Mouse (Mus musculus): ENCODE data around the gene Eif3b. TPM values are rescaled to one million over a fixed set of nuclear protein-coding genes. Genes with fewer than 3 reads are reported as not detected.
"Not testable (repeated sequence)": the region's sequence is repeated elsewhere in the genome, so short reads cannot be mapped to it uniquely, and the experiment has no call there.

The Eif3b gene
- polyA plus RNA-seq, 1 experiment from 2014 or later, result 92.6 TPM

DNA sequence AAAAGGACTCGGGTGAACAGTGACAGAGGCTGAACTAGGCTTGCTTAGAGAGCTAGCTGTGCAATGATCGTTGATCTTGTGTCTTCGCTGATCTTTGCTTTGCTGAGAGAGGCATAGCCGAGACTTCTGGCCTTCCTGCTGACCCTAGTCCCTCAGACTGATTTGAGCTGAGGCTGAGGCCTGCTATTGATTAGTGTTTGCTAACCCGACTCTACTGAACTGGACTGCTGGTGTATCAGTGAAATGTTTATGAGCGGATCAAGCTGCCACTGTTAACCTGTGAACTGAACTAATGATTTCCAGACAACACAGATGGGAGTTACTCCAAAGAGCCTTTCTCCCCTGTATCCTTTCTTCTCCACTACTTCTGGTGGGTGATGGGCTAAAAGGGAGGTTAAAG lies 14.0 kb upstream of the Eif3b start:
- Histone ChIP-seq H3K4me3 (replicated peaks) (no peak overlapping the region), H3K9ac (replicated peaks) (no peak overlapping the region), H3K27me3 (no peaks in the 10 kb centered on the region), H3K27ac (no peak overlapping the region), H3K36me3 (no peaks in the 10 kb centered on the region), H3K9me3 (peaks cover 7% of the 10 kb centered on the region; the same call in 1 of the 2 replicates), H3K4me1 (replicated peaks) (no peaks in the 10 kb centered on the region), H3K4me2 (replicated peaks) (no peak overlapping the region)
- ATAC-seq, result no peak
- WGBS, result 90% methylated on average over 6 of the region's 6 CpGs

DNA sequence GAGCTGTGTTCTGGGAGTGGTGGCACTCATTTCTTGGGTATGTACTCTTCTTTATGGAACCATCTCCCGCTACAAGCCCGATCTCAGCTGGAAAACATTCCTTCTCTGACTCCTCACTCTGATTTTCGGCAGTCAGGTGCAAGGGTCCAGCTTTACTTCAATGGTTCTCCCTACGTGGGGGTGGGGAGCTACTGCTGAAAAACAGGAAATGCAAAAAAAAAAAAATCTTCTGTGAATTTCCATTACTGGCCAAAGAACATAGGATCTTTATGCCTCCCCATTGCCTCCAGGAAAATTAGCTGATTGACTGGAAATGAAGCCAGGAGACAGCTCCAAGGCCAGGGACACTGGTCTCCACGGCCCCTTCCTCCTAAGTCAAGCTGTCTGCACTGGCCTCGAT lies 12.5 kb upstream of the Eif3b start:
- no peaks in the 10 kb centered on the region for H3K4me1 ChIP-seq (replicated peaks)
- no peaks in the 10 kb centered on the region for H3K27me3 ChIP-seq
- H3K4me2 ChIP-seq (replicated peaks), result no peak overlapping the region
- no peak overlapping the region for H3K27ac ChIP-seq
- H3K4me3 ChIP-seq (replicated peaks), result no peak overlapping the region
- 82% methylated on average over 6 of the region's 6 CpGs for WGBS
- no peak overlapping the region for H3K9ac ChIP-seq (replicated peaks)
- peaks cover 7% of the 10 kb centered on the region; the same call in 1 of the 2 replicates for H3K9me3 ChIP-seq
- no peak for ATAC-seq
- H3K36me3 ChIP-seq, result no peaks in the 10 kb centered on the region

DNA sequence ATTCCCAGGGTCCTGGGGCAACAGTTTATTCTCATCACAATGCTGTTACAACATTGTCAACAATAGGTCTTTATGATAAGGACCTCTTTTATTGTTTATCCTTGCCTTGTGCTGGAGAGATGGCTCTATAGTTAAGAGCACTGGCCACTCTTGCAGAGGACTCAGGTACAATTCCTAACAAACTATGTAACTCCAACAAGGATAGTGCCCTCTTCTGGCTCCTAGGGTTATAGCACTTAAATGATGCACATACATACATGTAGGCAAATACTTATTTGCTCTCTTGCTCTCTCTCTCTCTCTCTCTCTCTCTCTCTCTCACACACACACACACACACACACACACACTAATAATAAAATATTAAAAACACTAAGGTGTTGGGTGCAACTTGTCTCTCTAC lies 10.3 kb upstream of the Eif3b start:
- Histone ChIP-seq H3K4me3 (replicated peaks) (no peak overlapping the region), H3K27ac (no peak overlapping the region), H3K27me3 (no peaks in the 10 kb centered on the region), H3K36me3 (no peaks in the 10 kb centered on the region), H3K4me1 (replicated peaks) (no peaks in the 10 kb centered on the region), H3K9ac (replicated peaks) (no peak overlapping the region), H3K4me2 (replicated peaks) (no peak overlapping the region), H3K9me3 (peaks cover 7% of the 10 kb centered on the region; the same call in 1 of the 2 replicates)
- no peak for ATAC-seq

DNA sequence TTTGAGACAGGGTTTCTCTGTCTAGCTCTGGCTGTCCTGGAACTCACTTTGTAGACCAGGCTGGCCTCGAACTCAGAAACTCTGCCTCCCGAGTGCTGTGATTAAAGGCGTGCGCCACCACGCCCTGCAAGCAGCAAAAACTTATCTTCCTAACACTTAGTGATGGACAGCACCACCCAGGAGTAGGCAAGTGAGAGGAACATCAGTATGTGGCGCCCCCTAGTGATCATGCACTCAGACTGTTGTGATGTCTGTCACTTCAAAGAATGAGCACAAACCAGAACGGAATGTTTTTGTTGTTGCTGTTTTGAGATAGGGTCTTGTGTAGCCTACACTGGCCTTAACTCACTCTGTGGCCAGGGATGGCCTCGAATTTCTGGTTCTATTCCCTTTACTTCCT lies 7.8 kb upstream of the Eif3b start:
- Histone ChIP-seq H3K9ac (replicated peaks) (no peak overlapping the region), H3K27me3 (no peaks in the 10 kb centered on the region), H3K4me3 (replicated peaks) (no peak overlapping the region), H3K4me2 (replicated peaks) (no peak overlapping the region), H3K9me3 (peaks cover 7% of the 10 kb centered on the region; the same call in 1 of the 2 replicates), H3K27ac (no peak overlapping the region), H3K36me3 (no peaks in the 10 kb centered on the region), H3K4me1 (replicated peaks) (no peaks in the 10 kb centered on the region)
- 42% methylated on average over 8 of the region's 8 CpGs for WGBS
- ATAC-seq, result no peak

DNA sequence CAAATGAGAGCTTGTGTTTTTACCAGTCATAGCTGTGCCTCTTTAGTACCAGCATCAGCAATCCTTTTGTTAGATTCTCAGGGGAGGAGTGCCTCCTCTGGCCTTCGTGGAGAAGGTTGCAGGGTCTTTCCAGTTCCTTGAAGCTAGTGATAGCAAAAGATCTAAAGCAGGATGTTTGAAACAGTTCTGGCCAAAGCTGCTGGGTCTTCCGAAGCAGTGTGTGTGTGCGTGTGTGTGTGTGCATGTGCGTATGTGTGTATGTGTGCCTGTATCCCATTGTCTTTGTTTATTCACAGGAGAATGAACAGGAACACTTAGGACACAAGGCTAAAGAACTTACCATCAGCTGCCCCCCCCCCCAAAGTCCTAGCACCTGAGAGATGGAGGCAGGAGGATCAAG lies 4.5 kb upstream of the Eif3b start:
- H3K36me3 ChIP-seq, result no peaks in the 10 kb centered on the region
- H3K27ac ChIP-seq, result no peak overlapping the region
- ATAC-seq, result no peak
- H3K27me3 ChIP-seq, result no peaks in the 10 kb centered on the region
- no peak overlapping the region for H3K4me3 ChIP-seq (replicated peaks)
- 71% methylated on average over 4 of the region's 4 CpGs for WGBS
- no peak overlapping the region for H3K9ac ChIP-seq (replicated peaks)
- H3K4me2 ChIP-seq (replicated peaks), result no peak overlapping the region
- peaks cover 8% of the 10 kb centered on the region for H3K4me1 ChIP-seq (replicated peaks)
- no peaks in the 10 kb centered on the region for H3K9me3 ChIP-seq

DNA sequence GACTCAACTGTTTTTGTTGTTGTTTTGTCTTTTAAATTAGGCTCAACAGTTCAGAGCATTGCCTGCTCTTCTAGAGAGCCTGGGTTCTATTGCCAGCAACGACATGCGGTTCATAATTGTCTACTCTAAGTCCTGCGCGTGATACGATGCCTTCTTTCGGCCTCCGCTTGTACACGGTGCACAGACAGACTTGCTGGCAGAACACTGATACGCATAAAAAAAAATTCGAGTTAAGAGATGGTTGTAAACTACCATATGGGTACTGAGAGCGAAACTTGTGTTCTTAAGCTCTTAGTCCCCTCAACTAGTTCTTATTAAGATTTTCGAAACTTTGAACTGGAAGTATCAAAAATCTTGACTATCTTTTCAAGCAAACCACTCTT lies 1.0 kb upstream of the Eif3b start:
- H3K27me3 ChIP-seq, result no peaks in the 10 kb centered on the region
- peak; percentile 24 for ATAC-seq
- peak overlapping the region; percentile 100 for H3K4me3 ChIP-seq (replicated peaks)
- no peaks in the 10 kb centered on the region for H3K9me3 ChIP-seq
- WGBS, result 1% methylated on average over 12 of the region's 12 CpGs
- peaks cover 37% of the 10 kb centered on the region for H3K4me1 ChIP-seq (replicated peaks)
- peaks cover 8% of the 10 kb centered on the region for H3K36me3 ChIP-seq
- peak overlapping the region; percentile 96 for H3K4me2 ChIP-seq (replicated peaks)
- H3K9ac ChIP-seq (replicated peaks), result peak overlapping the region; percentile 99
- H3K27ac ChIP-seq, result peak overlapping the region; percentile 93

DNA sequence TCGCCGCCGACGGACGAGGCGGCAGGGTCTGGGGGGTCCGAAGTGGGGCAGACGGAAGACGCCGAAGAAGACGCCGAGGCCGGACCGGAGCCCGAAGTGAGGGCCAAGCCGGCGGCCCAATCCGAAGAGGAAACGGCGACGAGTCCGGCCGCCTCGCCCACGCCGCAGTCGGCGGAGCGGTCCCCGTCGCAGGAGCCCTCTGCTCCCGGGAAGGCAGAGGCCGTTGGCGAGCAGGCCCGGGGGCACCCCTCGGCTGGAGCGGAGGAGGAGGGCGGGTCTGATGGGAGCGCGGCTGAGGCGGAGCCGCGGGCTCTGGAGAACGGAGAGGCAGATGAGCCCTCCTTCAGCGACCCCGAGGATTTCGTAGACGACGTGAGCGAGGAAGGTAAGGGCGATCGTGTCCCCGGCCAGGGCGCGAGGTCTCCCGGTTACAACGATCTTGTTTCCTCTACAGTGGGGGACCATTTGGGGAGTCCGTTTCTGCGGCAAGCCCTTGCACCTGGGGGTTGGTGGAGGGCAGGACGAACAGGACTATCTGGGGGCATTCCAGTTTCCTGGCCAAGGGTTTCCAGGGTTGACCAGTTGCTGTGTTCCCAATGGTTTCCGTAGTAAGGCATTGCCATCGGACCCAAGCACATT lies 433 bp downstream of the Eif3b start:
- no peaks in the 10 kb centered on the region for H3K9me3 ChIP-seq
- H3K4me3 ChIP-seq (replicated peaks), result peak overlapping the region; percentile 100
- H3K4me1 ChIP-seq (replicated peaks), result peaks cover 37% of the 10 kb centered on the region
- WGBS, result 0% methylated on average over 59 of the region's 62 CpGs
- no peaks in the 10 kb centered on the region for H3K27me3 ChIP-seq
- peak; percentile 57 for ATAC-seq
- peak overlapping the region; percentile 99 for H3K9ac ChIP-seq (replicated peaks)
- peaks cover 14% of the 10 kb centered on the region for H3K36me3 ChIP-seq
- H3K4me2 ChIP-seq (replicated peaks), result peak overlapping the region; percentile 96
- peak overlapping the region; percentile 93 for H3K27ac ChIP-seq

DNA sequence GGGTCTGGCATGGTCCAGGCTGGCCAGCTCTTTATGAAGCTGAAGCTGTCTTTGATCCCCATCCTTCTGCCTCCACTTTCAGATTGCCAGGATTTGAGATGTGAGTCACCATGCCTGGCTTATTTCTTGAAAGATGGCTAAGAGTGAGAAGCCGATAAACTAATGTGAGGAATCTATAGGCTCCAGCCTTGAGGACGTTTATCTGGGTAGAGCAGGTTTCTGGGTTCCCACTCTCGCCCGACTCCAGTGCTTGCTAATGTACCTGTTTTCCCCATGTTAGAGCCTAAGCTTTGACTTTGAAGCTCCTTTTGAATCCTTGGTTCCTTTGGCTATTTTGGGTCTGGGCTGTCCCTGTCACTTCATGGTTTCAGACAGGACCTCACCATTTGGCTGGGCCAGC lies 1.5 kb downstream of the Eif3b start:
- no peak for ATAC-seq

DNA sequence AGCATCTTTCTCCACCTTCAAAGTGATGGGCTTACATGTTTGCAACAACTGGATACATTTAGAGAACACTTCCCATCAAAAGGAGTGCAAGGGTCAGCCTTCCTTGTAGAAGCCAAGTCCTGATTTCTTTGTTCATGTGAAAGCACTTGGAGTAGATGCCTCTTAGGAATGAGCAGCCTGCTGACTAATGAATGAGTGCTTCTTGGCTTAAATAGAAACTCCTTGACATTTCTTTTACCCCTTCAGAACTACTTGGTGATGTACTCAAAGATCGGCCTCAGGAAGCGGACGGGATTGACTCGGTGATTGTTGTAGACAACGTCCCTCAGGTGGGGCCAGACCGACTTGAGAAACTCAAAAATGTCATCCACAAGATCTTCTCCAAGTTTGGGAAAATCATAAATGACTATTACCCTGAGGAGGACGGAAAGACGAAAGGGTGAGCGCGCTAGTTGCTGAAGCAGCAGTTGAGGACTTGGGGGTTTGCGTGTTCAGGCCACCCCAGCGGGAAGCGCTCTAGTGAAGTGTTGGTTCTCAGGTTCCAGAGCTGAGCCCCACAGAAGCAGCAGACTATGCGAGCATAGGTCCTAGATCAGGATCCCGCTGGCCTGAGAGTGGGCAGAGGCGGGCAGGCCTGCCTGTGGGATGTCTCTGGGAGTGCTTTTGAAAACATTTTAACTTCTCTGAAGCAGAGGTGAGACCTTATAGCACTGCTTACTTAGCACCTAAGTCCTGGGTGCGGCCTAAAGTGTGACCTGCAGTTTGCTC lies 6.1 kb downstream of the Eif3b start:
- H3K4me3 ChIP-seq (replicated peaks), result no peak overlapping the region
- 94% methylated on average over 17 of the region's 17 CpGs for whole genome bisulfite sequencing
- H3K4me1 ChIP-seq (replicated peaks), result peaks cover 24% of the 10 kb centered on the region
- no peak overlapping the region for H3K9ac ChIP-seq (replicated peaks)
- no peaks in the 10 kb centered on the region for H3K9me3 ChIP-seq
- H3K27ac ChIP-seq, result no peak overlapping the region
- peaks cover 55% of the 10 kb centered on the region for H3K36me3 ChIP-seq
- no peak for ATAC-seq
- no peaks in the 10 kb centered on the region for H3K27me3 ChIP-seq
- no peak overlapping the region for H3K4me2 ChIP-seq (replicated peaks)

More for the DNA sequence above, 1.5 kb downstream of the Eif3b start:
- Histone ChIP-seq H3K27me3 (no peaks in the 10 kb centered on the region), H3K9me3 (no peaks in the 10 kb centered on the region), H3K9ac (replicated peaks) (peak overlapping the region; percentile 99), H3K36me3 (peaks cover 14% of the 10 kb centered on the region), H3K4me2 (replicated peaks) (peak overlapping the region; percentile 96), H3K4me1 (replicated peaks) (peaks cover 37% of the 10 kb centered on the region), H3K4me3 (replicated peaks) (peak overlapping the region; percentile 100), H3K27ac (no peak overlapping the region)
- 78% methylated on average over 4 of the region's 4 CpGs for whole genome bisulfite sequencing

DNA sequence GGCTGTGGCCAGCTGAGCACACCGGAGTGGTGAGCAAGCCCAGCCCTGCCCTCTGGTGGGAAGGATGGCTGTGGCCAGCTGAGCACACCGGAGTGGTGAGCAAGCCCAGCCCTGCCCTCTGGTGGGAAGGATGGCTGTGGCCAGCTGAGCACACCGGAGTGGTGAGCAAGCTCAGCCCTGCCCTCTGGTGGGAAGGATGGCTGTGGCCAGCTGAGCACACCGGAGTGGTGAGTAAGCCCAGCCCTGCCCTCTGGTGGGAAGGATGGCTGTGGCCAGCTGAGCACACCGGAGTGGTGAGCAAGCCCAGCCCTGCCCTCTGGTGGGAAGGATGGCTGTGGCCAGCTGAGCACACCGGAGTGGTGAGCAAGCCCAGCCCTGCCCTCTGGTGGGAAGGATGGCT lies 20.0 kb downstream of the Eif3b start:
- peaks cover 89% of the 10 kb centered on the region for H3K36me3 ChIP-seq
- WGBS, result 93% methylated on average over 2 of the region's 6 CpGs
- not testable (repeated sequence) for ATAC-seq; H3K4me1 ChIP-seq (replicated peaks); H3K9me3 ChIP-seq; H3K27ac ChIP-seq; H3K4me3 ChIP-seq (replicated peaks); H3K9ac ChIP-seq (replicated peaks); H3K27me3 ChIP-seq; H3K4me2 ChIP-seq (replicated peaks)

DNA sequence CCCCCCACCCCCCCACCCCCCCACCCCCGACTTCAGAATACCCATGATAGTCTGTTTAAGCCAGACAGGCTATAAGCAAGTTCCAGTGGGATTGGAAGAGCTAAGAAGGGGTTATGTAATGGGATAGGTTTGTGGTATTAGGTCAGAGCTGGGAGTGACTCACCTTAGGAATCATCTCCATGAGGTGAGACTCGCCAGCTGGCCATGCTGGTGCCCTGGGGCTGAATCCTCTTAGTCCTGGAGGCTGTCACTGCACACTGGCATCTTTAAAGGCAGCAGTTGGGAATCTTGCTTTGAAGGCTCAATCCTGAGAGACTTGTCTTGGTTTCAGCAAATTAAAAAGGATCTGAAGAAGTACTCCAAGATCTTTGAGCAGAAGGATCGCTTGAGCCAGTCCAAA lies 22.3 kb downstream of the Eif3b start:
- no peak overlapping the region for H3K4me3 ChIP-seq (replicated peaks)
- H3K9ac ChIP-seq (replicated peaks), result no peak overlapping the region
- WGBS, result 96% methylated on average over 3 of the region's 3 CpGs
- H3K27me3 ChIP-seq, result no peaks in the 10 kb centered on the region
- H3K4me2 ChIP-seq (replicated peaks), result no peak overlapping the region
- no peak for ATAC-seq
- H3K27ac ChIP-seq, result no peak overlapping the region
- H3K36me3 ChIP-seq, result peaks cover 90% of the 10 kb centered on the region
- no peaks in the 10 kb centered on the region for H3K4me1 ChIP-seq (replicated peaks)
- H3K9me3 ChIP-seq, result no peaks in the 10 kb centered on the region

DNA sequence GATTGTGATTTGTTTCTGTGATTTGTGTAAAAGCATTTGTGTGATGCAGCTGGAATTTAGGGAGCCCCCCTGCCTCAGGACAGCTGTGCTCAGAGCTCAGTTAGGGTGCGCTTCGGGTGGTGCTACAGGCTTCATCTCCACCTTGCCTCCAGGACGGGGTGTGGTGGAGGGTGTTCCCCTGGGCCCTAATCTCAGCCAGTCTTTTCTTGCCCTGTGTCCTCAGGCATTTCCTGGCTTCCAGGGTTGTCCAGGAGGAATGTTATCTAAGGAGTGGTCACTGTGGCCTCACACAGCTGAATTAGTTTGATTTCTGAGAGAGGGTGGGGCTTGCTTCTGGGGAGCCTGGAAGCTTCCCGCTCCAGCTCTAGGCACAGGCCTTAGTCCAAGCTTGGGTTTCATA lies 24.9 kb downstream of the Eif3b start:
- 95% methylated on average over 4 of the region's 4 CpGs for WGBS
- H3K36me3 ChIP-seq, result peaks cover 69% of the 10 kb centered on the region

More for the DNA sequence above, 24.9 kb downstream of the Eif3b start:
- H3K9me3 ChIP-seq, result no peaks in the 10 kb centered on the region
- no peak overlapping the region for H3K4me2 ChIP-seq (replicated peaks)
- H3K4me1 ChIP-seq (replicated peaks), result no peaks in the 10 kb centered on the region
- ATAC-seq, result no peak
- H3K27me3 ChIP-seq, result no peaks in the 10 kb centered on the region
- H3K27ac ChIP-seq, result no peak overlapping the region
- H3K4me3 ChIP-seq (replicated peaks), result no peak overlapping the region
- H3K9ac ChIP-seq (replicated peaks), result no peak overlapping the region

Measured in midbrain, embryonic 13.5 days (tissue).